Mouse (Mus musculus): Measurements from ENCODE around the gene Zfp740. TPM values are rescaled to one million over a fixed set of nuclear protein-coding genes. Genes with fewer than 3 reads are reported as not detected.

The Zfp740 gene
- total and polyA plus RNA-seq, 3 experiments, result 32.1 to 46.1 (median 37.4) TPM

DNA sequence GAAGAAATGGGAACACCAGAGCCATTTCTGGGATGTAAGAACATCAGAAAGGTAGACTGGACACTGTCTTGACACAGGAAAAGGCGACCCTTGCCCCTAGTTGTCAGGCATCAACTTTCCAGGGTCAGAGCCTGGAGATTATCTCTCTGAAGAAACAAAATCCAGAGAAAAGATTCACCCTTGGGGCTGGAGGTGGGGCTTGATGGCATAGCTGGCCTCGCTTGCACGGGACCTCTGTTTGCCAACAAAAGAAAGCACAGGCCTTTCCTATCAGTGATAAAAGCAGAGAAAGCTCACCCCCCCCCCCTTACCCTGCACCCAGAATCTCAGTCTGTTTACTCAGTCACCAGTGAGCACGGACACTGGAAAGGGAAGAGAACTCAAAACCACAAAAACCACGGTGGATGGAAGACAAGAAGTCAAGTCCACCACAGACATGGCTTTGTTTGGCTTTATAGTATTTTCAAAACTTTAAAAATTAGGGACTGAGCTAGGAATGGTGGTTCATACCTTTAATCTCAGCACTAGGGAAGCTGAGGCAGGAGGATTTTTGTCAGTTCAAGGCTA lies 10.1 kb upstream of the Zfp740 start:
- no peak overlapping the region for H3K9ac ChIP-seq (ENCODE audit: insufficient read depth, low read depth)
- no peaks in the 10 kb centered on the region for H3K9me3 ChIP-seq (replicated peaks; ENCODE audit: low read length)
- TF ChIP-seq MAFK (IDR thresholded peaks at IDR 0.05; ENCODE audit: insufficient replicate concordance, low read length) (no peak), ETS1 (conservative IDR thresholded peaks at IDR 0.05; ENCODE audit: low read depth, low read length) (no peak)
- H3K36me3 ChIP-seq (replicated peaks in 1 of 2; ENCODE audit: control insufficient read depth in 1 of 2, insufficient read depth in 1 of 2, low read length in 1 of 2), result no peaks in the 10 kb centered on the region
- dilution Hi-C loops (cut with MboI; ENCODE audit: extremely low pct_ligation_motif_present, extremely low pct_unique_long_range_greater_than_20kb, low sequenced_read_pairs) (no loop called here), in situ Hi-C loops (cut with MboI; ENCODE audit: low pct_ligation_motif_present, low pct_unique_long_range_greater_than_20kb, low sequenced_read_pairs) (no loop called here)
- peaks cover 17 to 59% of the 10 kb centered on the region in 2 experiments for H3K4me1 ChIP-seq (ENCODE audit: control insufficient read depth in 1 of 2, insufficient read depth in 2 of 2)
- peaks cover 2% of the 10 kb centered on the region for H3K27me3 ChIP-seq (replicated peaks)
- H3K27ac ChIP-seq (ENCODE audit: insufficient read depth, low read depth), result no peak overlapping the region
- H3K79me2 ChIP-seq (replicated peaks; ENCODE audit: control insufficient read depth, extremely low read depth, insufficient read depth, poor library complexity, severe bottlenecking), result no peaks in the 10 kb centered on the region
- H3K4me3 ChIP-seq (replicated peaks in 1 of 3; ENCODE audit: low read depth in 2 of 3, low read length in 2 of 3, poor library complexity in 1 of 3), result no peak overlapping the region
- H3K4me2 ChIP-seq (ENCODE audit: insufficient read depth, low read depth, poor library complexity, severe bottlenecking), result peak overlapping the region; percentile 2
- no peak for DNase-seq (ENCODE audit: extremely low read depth)

DNA sequence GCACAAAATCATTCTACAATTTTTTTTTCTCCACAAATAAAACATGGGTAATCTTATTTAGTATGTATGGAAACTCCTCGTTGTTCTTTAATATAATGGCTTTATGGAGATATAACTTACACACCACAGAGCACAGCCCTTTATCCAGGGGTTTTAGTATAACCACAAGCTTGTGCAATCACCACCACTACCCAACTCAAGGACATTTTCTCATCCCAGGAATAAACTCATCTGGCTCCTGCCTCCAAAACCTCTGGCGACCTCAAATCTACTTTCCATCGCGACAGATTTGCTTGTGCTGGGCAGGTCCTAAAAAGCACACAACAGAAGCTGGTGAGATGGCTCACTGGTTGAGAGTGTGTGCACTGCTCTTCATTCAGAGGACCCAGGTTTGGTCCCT lies 9.4 kb upstream of the Zfp740 start:
- peaks cover 13 to 54% of the 10 kb centered on the region in 2 experiments for H3K4me1 ChIP-seq (ENCODE audit: control insufficient read depth in 1 of 2, insufficient read depth in 2 of 2)
- no peak overlapping the region for H3K27ac ChIP-seq (ENCODE audit: insufficient read depth, low read depth)
- no peak for DNase-seq (ENCODE audit: extremely low read depth)
- H3K27me3 ChIP-seq (replicated peaks), result peaks cover 2% of the 10 kb centered on the region
- H3K36me3 ChIP-seq (replicated peaks in 1 of 2; ENCODE audit: control insufficient read depth in 1 of 2, insufficient read depth in 1 of 2, low read length in 1 of 2), result no peaks in the 10 kb centered on the region
- dilution Hi-C loops (cut with MboI; ENCODE audit: extremely low pct_ligation_motif_present, extremely low pct_unique_long_range_greater_than_20kb, low sequenced_read_pairs) (no loop called here), in situ Hi-C loops (cut with MboI; ENCODE audit: low pct_ligation_motif_present, low pct_unique_long_range_greater_than_20kb, low sequenced_read_pairs) (no loop called here)
- H3K4me3 ChIP-seq (replicated peaks in 1 of 3; ENCODE audit: low read depth in 2 of 3, low read length in 2 of 3, poor library complexity in 1 of 3), result no peak overlapping the region
- H3K9me3 ChIP-seq (replicated peaks; ENCODE audit: low read length), result no peaks in the 10 kb centered on the region
- no peak overlapping the region for H3K4me2 ChIP-seq (ENCODE audit: insufficient read depth, low read depth, poor library complexity, severe bottlenecking)
- no peaks in the 10 kb centered on the region for H3K79me2 ChIP-seq (replicated peaks; ENCODE audit: control insufficient read depth, extremely low read depth, insufficient read depth, poor library complexity, severe bottlenecking)
- no peak for TF ChIP-seq USF1 (IDR thresholded peaks at IDR 0.05; ENCODE audit: low read depth, low read length)
- no peak for TF ChIP-seq ZC3H11A (IDR thresholded peaks at IDR 0.05; ENCODE audit: low read depth, low read length)
- H3K9ac ChIP-seq (ENCODE audit: insufficient read depth, low read depth), result no peak overlapping the region

DNA sequence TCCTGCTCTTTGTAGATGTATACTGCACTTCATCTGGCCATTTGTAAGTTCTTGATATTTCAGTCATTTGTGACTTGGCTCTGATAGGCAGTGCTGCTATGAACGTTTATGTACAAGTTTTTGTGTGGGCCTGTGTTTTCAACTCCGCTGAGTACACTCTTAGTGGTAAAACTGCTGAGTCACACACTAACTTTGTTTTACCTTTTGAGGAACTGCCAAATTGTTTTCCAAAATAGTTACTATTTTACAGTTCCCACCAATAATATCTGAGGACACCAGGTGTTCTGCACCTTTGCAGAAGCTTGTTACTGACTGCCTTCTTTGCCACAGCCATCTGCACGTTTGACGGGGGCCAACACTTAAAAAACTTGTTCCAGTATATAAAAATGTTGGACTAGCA lies 8.6 kb upstream of the Zfp740 start:
- Histone ChIP-seq H3K4me1 (ENCODE audit: control insufficient read depth in 1 of 2, insufficient read depth in 2 of 2) (peaks cover 9 to 46% of the 10 kb centered on the region in 2 experiments), H3K79me2 (replicated peaks; ENCODE audit: control insufficient read depth, extremely low read depth, insufficient read depth, poor library complexity, severe bottlenecking) (no peaks in the 10 kb centered on the region), H3K9ac (ENCODE audit: insufficient read depth, low read depth) (no peak overlapping the region), H3K27me3 (replicated peaks) (no peaks in the 10 kb centered on the region), H3K9me3 (replicated peaks; ENCODE audit: low read length) (no peaks in the 10 kb centered on the region), H3K4me2 (ENCODE audit: insufficient read depth, low read depth, poor library complexity, severe bottlenecking) (no peak overlapping the region), H3K27ac (ENCODE audit: insufficient read depth, low read depth) (no peak overlapping the region), H3K36me3 (replicated peaks in 1 of 2; ENCODE audit: control insufficient read depth in 1 of 2, insufficient read depth in 1 of 2, low read length in 1 of 2) (no peaks in the 10 kb centered on the region), H3K4me3 (replicated peaks in 1 of 3; ENCODE audit: low read depth in 2 of 3, low read length in 2 of 3, poor library complexity in 1 of 3) (no peak overlapping the region)
- in situ Hi-C loops (cut with MboI; ENCODE audit: low pct_ligation_motif_present, low pct_unique_long_range_greater_than_20kb, low sequenced_read_pairs), result no loop called here
- dilution Hi-C loops (cut with MboI; ENCODE audit: extremely low pct_ligation_motif_present, extremely low pct_unique_long_range_greater_than_20kb, low sequenced_read_pairs), result no loop called here
- peak; percentile 69; the same call in 1 of the 2 replicates for TF ChIP-seq MAFK (IDR thresholded peaks at IDR 0.05; ENCODE audit: insufficient replicate concordance, low read length)
- TF ChIP-seq PAX5 (IDR thresholded peaks at IDR 0.05; ENCODE audit: low read length), result no peak
- DNase-seq (ENCODE audit: extremely low read depth), result no peak

DNA sequence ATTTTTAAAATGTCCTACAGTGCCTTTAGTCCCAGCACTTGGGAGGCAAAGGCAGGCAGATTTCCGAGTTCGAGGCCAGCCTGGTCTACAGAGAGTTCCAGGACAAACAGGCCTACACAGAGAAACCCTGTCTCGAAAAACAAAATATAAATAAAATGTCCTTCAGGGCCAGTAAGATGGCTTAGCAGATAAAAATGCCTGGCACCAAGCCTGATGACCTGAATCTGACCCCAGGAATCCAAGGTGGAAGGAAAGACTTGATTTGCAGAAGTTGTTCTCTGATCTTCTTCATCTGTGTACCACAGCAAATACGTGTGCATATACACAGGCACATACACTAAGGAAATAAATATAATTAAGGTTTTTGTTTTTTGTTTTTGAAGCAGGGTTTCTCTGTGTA lies 7.7 kb upstream of the Zfp740 start:
- H3K4me3 ChIP-seq (replicated peaks in 1 of 3; ENCODE audit: low read depth in 2 of 3, low read length in 2 of 3, poor library complexity in 1 of 3), result no peak overlapping the region
- H3K36me3 ChIP-seq (replicated peaks in 1 of 2; ENCODE audit: control insufficient read depth in 1 of 2, insufficient read depth in 1 of 2, low read length in 1 of 2), result no peaks in the 10 kb centered on the region
- no peak overlapping the region for H3K4me2 ChIP-seq (ENCODE audit: insufficient read depth, low read depth, poor library complexity, severe bottlenecking)
- H3K79me2 ChIP-seq (replicated peaks; ENCODE audit: control insufficient read depth, extremely low read depth, insufficient read depth, poor library complexity, severe bottlenecking), result no peaks in the 10 kb centered on the region
- H3K9me3 ChIP-seq (replicated peaks; ENCODE audit: low read length), result no peaks in the 10 kb centered on the region
- in situ Hi-C loops (cut with MboI; ENCODE audit: low pct_ligation_motif_present, low pct_unique_long_range_greater_than_20kb, low sequenced_read_pairs) (no loop called here), dilution Hi-C loops (cut with MboI; ENCODE audit: extremely low pct_ligation_motif_present, extremely low pct_unique_long_range_greater_than_20kb, low sequenced_read_pairs) (no loop called here)
- DNase-seq (ENCODE audit: extremely low read depth), result no peak
- H3K9ac ChIP-seq (ENCODE audit: insufficient read depth, low read depth), result no peak overlapping the region
- H3K27ac ChIP-seq (ENCODE audit: insufficient read depth, low read depth), result no peak overlapping the region
- TF ChIP-seq ZKSCAN1 (IDR thresholded peaks at IDR 0.05; ENCODE audit: borderline replicate concordance, low read depth, low read length), result no peak
- no peak for TF ChIP-seq ZNF384 (IDR thresholded peaks at IDR 0.05; ENCODE audit: low read depth, low read length)
- TF ChIP-seq ZC3H11A (IDR thresholded peaks at IDR 0.05; ENCODE audit: low read depth, low read length), result no peak
- no peak for TF ChIP-seq GABPA (IDR thresholded peaks at IDR 0.05; ENCODE audit: insufficient replicate concordance, low read depth, low read length)
- no peak for TF ChIP-seq POLR2A (IDR thresholded peaks at IDR 0.05; ENCODE audit: low read depth, low read length)
- no peak for TF ChIP-seq JUN (IDR thresholded peaks at IDR 0.05; ENCODE audit: insufficient read depth, low read depth, low read length)
- no peak for TF ChIP-seq CTCF (conservative IDR thresholded peaks at IDR 0.05 in 1 of 2, IDR thresholded peaks at IDR 0.05 in 1 of 2; ENCODE audit: low read depth in 2 of 2, low read length in 2 of 2)
- no peak for TF ChIP-seq NELFE (IDR thresholded peaks at IDR 0.05; ENCODE audit: low read depth, low read length)
- H3K4me1 ChIP-seq (ENCODE audit: control insufficient read depth in 1 of 2, insufficient read depth in 2 of 2), result peaks cover 9 to 42% of the 10 kb centered on the region in 2 experiments
- no peaks in the 10 kb centered on the region for H3K27me3 ChIP-seq (replicated peaks)

Data from CH12.LX (cell line).